Mouse (Mus musculus): ENCODE results near the gene Tead1.

- TF ChIP-seq CTCF (IDR thresholded peaks at IDR 0.05; ENCODE audit: borderline replicate concordance, control insufficient read depth, extremely low read depth, insufficient read depth, low read length, poor library complexity) (no peak), POLR2A (IDR thresholded peaks at IDR 0.05; ENCODE audit: control insufficient read depth, extremely low read depth, insufficient read depth, low read length, poor library complexity) (no peak)
Measured at GRCm38 (mm10) chr7:112942567-112942966, 263.4 kb downstream of the Tead1 start.
